Comparison of ENCODE assay signal across 8 mouse cellular contexts in genomic region chr4:127243953-127244352, GRCm38 (mm10). TPM values are rescaled to one million over a fixed set of nuclear protein-coding genes. Genes with fewer than 3 reads are reported as not detected.
A peak's percentile ranks its signal among the peaks of the same experiment; 100 is the strongest.
DNase-seq lines count a peak whose midpoint lies in the region; ATAC-seq and TF ChIP-seq lines count a peak whose summit lies in the region.

No protein-coding gene starts in this region.

- H3K4me1 ChIP-seq in testis, adult 2 months (ENCODE audit: control insufficient read depth, insufficient read depth, low read length): peaks cover 8% of the 10 kb centered on the region
- peaks cover 13% of the 10 kb centered on the region for H3K4me1 ChIP-seq in limb, embryonic 10.5 days
- H3K4me1 ChIP-seq in neural tube, embryonic 12.5 days: peaks cover 11% of the 10 kb centered on the region

- no peak for DNase-seq in cerebellum, adult 9-11 months
- no peak for DNase-seq in testis, postnatal 14 days (ENCODE audit: low spot score)
- no peak for DNase-seq in limb, embryonic 10.5 days (ENCODE audit: low spot score)
- DNase-seq in urinary bladder, postnatal 10 days (ENCODE audit: low spot score): no peak
- DNase-seq in left cerebral cortex, postnatal 4 days: no peak

- no peak for TF ChIP-seq POLR2A in testis, adult 2 months (IDR thresholded peaks at IDR 0.05; ENCODE audit: control insufficient read depth, low read depth, low read length)

- no peaks in the 10 kb centered on the region for H3K27me3 ChIP-seq in testis, adult 2 months (ENCODE audit: control insufficient read depth, insufficient read depth, low read length)
- no peaks in the 10 kb centered on the region for H3K27me3 ChIP-seq in limb, embryonic 10.5 days (ENCODE audit: low read depth, poor library complexity, severe bottlenecking)
- no peaks in the 10 kb centered on the region for H3K27me3 ChIP-seq in neural tube, embryonic 12.5 days (replicated peaks)

- H3K9me3 ChIP-seq in limb, embryonic 10.5 days (replicated peaks): no peaks in the 10 kb centered on the region
- H3K9me3 ChIP-seq in neural tube, embryonic 12.5 days: no peaks in the 10 kb centered on the region

- H3K27ac ChIP-seq in testis, adult 2 months (ENCODE audit: control insufficient read depth, insufficient read depth, low read depth, low read length): peak overlapping the region; percentile 91
- peak overlapping the region; percentile 90 for H3K27ac ChIP-seq in limb, embryonic 10.5 days
- H3K27ac ChIP-seq in neural tube, embryonic 12.5 days: no peak overlapping the region

- peak overlapping the region; percentile 99 for H3K4me3 ChIP-seq in testis, adult 2 months (ENCODE audit: control insufficient read depth, low read depth, low read length)
- peak overlapping the region; percentile 97 for H3K4me3 ChIP-seq in limb, embryonic 10.5 days
- peak overlapping the region; percentile 89 for H3K4me3 ChIP-seq in neural tube, embryonic 12.5 days

- H3K9ac ChIP-seq in neural tube, embryonic 12.5 days: peak overlapping the region; percentile 84

- WGBS in limb, embryonic 10.5 days: under 1% methylated on average over 26 of the region's 26 CpGs
- under 1% methylated on average over 26 of the region's 26 CpGs for WGBS in neural tube, embryonic 12.5 days

- intact Hi-C loops in left cerebral cortex, postnatal 4 days (cut with DNase I): no loop called here

- no peaks in the 10 kb centered on the region for H3K36me3 ChIP-seq in testis, adult 2 months (ENCODE audit: control insufficient read depth, insufficient read depth, low read length)
- peaks cover 22% of the 10 kb centered on the region for H3K36me3 ChIP-seq in limb, embryonic 10.5 days
- H3K36me3 ChIP-seq in neural tube, embryonic 12.5 days: peaks cover 20% of the 10 kb centered on the region

- no peak for TF ChIP-seq CTCF in testis, adult 2 months (IDR thresholded peaks at IDR 0.05; ENCODE audit: control insufficient read depth, insufficient read depth, insufficient replicate concordance, low read depth, low read length)

- peak; percentile 60 for ATAC-seq in cerebellum, adult (ENCODE audit: insufficient number of reproducible peaks, low FRiP score, low TSS enrichment)
- peak; percentile 65 for ATAC-seq in neural tube, embryonic 12.5 days (ENCODE audit: low FRiP score, low read depth)

- H3K4me2 ChIP-seq in neural tube, embryonic 12.5 days (replicated peaks): peak overlapping the region; percentile 99

RNA-seq across cellular contexts. Expression of gene Smim12, which starts 0.4 kb away (rescaled TPM):
- 24.2 and 25.3 TPM in 2 replicates for polyA plus RNA-seq in testis, adult 2 months (2012; rRNA removed)
- 82.6 and 84.9 TPM in 2 replicates for polyA plus RNA-seq in limb, embryonic 10.5 days (2016; fragmentation: Nextera tagmentation; extraction: Ambion mirVana)
- 52.2 and 58.3 TPM in 2 replicates for polyA plus RNA-seq in neural tube, embryonic 12.5 days (2016; fragmentation: Nextera tagmentation; extraction: Ambion mirVana)
- total RNA-seq in left cerebral cortex, postnatal 4 days (2021): 10 to 100 TPM; 27.1 to 29.3 TPM
